Mouse (Mus musculus): ENCODE results near the gene Tbx18.

DNA sequence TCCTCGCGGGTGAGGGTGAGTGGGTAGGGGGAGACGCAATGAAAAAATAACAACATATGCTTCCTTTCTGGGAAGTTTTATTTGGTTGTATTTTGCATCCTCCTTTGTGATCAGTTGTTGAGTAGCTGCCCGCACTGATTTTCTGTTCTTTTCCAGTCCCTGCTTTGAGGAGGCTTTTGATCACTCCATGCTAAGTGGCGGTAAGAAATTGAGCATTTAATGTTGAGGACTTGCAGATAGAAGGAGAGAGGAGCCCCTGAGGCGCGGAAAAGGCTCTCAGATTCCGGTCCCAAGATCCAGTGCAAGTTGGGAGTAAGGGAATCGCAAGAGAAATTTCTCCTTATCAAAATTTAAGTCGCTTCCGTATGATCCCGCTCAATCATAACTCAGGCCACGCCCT, 7.1 kb upstream of the Tbx18 start:
- no peak for TF ChIP-seq CTCF (IDR thresholded peaks at IDR 0.05; ENCODE audit: low read depth)
- TF ChIP-seq EP300 (IDR thresholded peaks at IDR 0.05; ENCODE audit: low read depth), result no peak
